Mouse (Mus musculus) colon, adult 2 months (tissue): ENCODE data around the gene Dnmt3b. TPM values are rescaled to one million over a fixed set of nuclear protein-coding genes. Genes with fewer than 3 reads are reported as not detected.

Source experiments
- polyA plus RNA-seq: library from polyadenylated mRNA; depleted of rRNA; stranded (reverse); fragments of >200 nt; gene quantifications from 2 replicates; pipeline ENCODE4 v1.2.3, GENCODE M21; 2012; rRNA removed

The Dnmt3b gene
- polyA plus RNA-seq: 1.4 and 1.9 TPM in 2 replicates

GRCm38 (mm10) chr2:153649298-153650013 is at the start of gene Dnmt3b:
TSS of gene Dnmt3b (plus strand) at chr2:153649450.

GRCm38 (mm10) chr2:153631976-153632870 is 17.0 kb upstream of the Dnmt3b start, which contains the start of gene Commd7:
TSS of gene Commd7 (minus strand) at chr2:153632781.

GRCm38 (mm10) chr2:153696352-153696751 is 47.1 kb downstream of the Dnmt3b start, which contains the start of gene Dnmt3c:
TSS of gene Dnmt3c (plus strand) at chr2:153696652.

Other genes starting within 250 kb of the Dnmt3b start
- not detected in 2 replicates for gene 4930404H24Rik, start 156.7 kb upstream of the Dnmt3b start, polyA plus RNA-seq
- 39.3 and 39.9 TPM in 2 replicates for gene Nol4l, start 119.5 kb upstream of the Dnmt3b start, polyA plus RNA-seq
- 15.9 and 16.1 TPM in 2 replicates for gene Commd7, start 16.7 kb upstream of the Dnmt3b start, polyA plus RNA-seq
- gene Dnmt3c, start 47.2 kb downstream of the Dnmt3b start, polyA plus RNA-seq: not detected in 2 replicates
- 5.9 and 6.9 TPM in 2 replicates for gene Mapre1, start 91.8 kb downstream of the Dnmt3b start, polyA plus RNA-seq
- gene Efcab8, start 130.5 kb downstream of the Dnmt3b start, polyA plus RNA-seq: 0.17 and 0.20 TPM in 2 replicates
- not detected in 2 replicates for gene Sun5, start 221.6 kb downstream of the Dnmt3b start, polyA plus RNA-seq
- not detected in 2 replicates for gene Bpifb2, start 225.6 kb downstream of the Dnmt3b start, polyA plus RNA-seq